Mouse (Mus musculus) cerebellum, adult 9-10 months (tissue): ENCODE results near the gene Pla2g5.

Experiments used
- DNase-seq: peaks from one replicate; pipeline ENCODE4 v3.0.0; 2022

Pla2g5 gene

DNA sequence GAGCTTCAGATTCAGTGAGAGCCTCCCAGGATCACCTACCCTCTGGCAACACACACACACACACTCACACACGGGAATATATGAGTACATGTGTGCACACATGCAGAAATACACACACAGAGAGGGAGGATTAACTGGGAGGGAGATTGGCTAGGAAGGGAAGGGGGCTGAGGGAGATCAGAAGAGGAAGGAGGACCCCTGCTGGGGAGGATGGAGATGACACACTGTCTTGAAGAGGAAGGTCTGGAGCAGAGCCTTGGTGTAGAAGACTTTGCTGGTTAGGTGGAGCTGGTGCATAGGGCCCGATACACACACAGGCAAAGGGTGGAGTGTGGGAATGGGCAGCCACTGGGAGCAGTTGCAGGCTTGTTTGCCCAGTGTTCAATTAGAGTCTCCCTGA lies 70.0 kb downstream of the Pla2g5 start:
- peak; percentile 8 for DNase-seq

DNA sequence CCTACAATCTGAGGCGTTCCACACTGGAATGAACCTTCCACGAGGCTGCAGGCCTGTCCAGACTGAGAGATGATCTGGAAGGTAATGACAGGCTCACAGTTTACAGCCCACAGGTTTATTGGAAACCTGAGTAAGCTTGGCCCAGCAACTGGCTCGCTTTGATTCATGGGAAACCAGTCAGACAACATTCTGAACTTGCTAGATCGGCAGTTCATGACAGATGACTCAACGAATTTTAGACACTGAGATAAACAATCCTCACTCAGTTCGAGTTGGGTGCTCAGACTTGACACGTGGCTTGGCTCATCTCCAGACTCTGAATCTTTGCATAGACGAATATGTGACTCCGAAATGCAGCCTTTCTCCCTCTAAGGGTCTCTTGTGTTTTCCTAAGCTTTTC lies 70.7 kb downstream of the Pla2g5 start:
- DNase-seq: no peak

DNA sequence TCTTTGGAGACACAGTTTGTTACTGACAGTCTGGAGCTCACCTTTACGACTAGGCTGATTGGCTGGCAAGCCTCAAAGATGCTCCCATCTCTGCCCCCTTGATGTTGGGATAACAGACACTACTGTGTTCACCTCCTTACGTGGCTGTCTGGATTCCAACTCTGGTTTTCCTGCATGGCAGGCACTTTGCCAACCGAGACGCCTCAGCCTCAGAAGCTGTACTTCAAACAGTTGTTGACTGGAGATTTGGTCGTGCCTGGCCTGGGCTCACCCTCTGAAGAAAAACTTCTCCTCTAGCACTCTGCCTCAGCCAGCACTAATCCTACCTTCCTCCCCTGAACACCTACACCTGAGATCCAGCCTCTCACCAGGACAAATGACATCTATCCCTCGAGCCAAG lies 71.8 kb downstream of the Pla2g5 start:
- DNase-seq: no peak

DNA sequence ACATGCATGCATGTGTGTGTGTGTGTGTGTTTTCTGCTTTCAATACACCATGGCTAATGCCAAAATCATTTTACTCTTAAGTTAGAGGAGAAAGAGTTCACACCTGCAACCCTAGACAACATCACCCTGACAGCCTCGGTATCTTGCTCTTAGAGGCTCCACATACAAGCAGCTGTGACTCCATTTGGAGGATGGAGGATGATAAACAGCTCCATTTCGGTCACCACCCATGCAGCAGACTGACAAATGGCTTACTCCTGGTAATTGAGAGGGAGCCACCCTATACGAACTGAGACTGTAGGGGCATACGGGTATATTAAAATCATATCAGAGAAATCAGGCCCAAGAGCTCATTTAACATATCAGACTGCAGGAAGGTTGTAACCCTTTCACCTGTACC lies 74.9 kb downstream of the Pla2g5 start:
- no peak for DNase-seq

DNA sequence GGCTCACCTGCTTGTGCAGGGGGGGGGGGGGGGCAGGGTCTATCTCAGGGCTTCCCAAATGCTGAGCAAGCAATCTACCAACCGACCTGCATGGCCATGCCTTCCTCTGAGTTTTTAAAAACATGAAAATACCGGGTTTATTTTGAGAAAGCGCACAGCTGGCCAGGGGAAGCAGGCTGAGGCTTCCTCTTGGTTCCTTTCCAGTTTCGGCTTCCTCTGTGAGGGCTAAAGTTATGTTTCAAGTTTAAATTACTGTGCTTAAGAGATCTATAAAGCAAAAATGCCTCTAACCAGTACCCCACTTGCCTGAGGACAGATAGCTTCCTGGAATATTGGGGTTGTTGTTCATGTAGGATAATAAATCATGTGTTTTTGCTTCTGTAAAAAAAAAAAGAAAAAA lies 77.1 kb downstream of the Pla2g5 start:
- DNase-seq: no peak

DNA sequence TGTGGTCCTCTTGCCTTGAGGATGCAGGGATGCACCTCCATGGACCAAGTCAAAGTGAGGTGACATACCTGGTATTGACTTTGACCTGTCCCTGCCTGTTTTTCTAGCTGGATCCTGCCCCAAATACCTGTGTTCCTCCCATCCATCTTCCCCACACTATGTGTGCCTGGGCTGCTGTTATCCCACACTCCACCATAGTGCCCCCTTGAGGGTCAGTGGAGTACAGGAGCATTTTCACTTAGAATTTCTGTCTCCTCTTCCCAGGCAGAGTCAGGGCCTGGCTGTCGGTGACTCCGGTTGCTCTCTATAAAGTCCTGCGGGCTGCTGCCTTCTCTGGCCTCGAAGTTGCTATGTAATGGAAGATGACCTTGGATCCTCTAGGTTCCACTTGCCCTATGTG lies 77.6 kb downstream of the Pla2g5 start:
- DNase-seq: no peak

DNA sequence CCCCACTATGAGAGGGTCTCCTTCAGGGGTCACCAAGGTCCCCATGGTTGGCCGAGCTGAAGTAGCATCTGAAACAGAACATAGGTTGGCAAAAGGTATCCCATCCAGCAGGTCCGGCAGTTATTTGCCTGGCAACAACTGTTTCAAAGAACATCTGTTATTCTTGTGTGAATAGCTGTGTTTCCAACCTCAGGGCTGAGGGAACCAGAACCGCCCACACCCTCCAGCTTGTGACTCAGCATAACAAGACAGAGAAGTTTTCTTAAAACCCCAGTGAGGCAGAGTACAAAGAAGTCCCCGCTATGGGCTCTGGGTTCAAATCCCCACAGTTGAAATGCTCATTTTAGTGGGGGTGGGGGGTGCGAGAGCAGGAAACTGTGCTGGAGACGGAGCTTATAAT lies 81.2 kb downstream of the Pla2g5 start:
- no peak for DNase-seq

DNA sequence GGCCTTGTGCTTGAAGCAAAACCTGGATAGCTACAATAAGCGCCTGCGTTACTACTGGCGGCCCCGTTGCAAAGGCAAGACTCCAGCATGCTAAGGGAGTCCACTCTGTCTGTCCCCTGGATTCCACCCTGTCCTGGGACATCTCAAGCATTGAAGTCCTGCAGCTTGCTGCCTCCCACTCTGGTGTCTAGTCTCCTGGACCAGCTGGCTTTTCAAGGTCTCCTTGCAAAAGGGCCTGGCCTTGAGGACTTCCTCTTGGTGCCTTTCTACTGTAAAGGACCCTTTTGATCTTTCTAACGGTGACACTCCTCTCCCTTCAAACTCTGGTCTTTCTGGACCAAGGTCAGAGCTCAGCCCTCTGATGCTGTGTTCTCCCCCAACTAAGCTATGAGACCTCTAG lies 83.0 kb downstream of the Pla2g5 start:
- DNase-seq: no peak

DNA sequence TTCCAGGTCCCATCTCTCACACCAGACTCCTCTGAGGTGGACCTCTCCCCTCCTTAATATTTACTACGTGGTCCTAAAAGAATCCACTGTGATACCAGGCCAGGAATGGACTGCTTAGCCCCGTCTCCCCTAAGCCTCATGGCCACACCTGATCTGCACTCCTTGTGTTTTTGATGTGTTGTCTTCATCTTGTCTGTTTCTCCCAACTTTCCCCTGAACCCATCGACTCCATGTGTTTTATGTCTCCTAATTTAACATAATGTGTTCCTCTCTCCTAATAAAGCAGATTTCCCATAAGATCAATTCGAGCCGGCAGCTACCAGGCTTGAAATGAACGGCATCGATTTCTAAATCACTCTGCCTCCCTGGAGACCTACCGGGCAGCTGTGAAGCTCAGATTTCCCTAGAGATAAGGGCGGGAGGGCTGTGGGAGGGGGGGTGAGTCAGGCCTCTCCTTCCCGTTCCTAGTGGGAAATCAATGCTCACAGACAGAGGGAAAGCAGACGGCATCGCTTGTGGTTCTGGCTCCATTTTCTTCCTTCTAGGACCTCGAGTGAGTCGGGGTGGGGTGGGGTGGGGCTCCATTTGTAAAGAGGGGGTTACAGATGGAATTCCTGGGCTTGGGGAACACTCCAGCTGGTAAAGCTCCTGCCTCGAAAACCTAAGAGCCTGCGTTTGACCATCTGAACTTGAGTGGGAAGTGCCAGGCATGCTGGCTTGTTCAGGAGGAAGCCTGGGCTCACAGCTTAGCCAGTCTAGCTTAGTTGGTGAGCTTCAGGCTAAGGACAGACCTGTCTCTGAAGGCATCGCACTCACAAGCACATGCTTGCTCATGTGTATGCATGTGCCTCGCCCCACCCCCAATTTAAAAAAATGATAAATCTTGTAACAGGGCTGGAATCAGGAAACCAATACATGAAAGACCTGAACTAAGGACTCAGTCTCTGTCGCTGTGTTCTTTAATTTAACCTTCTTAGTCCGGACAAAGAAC lies 85.6 kb downstream of the Pla2g5 start:
- DNase-seq: no peak

DNA sequence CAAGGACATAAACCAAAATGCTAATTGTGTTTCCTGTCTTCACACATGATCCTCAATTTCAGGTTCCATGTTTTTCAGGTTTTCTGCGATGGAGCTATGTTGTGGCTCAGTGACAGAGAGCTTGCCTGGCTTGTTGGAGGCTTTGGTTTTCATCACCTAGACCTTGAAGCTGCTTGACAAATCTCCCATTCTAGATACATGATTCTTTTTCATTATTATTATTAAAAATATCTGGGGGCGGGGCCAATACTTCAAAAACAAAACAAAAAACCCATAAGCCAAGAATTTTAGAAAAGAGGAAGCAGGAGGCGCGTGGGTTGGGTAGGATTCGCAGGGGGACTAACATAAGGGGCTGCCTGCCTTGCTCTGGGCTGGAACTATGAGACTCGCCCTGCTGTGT lies 87.8 kb downstream of the Pla2g5 start, which contains the start of gene Pla2g2d:
TSS of gene Pla2g2d (plus strand) at position 301 of the 400 bp plus-strand sequence.
- no peak for DNase-seq

DNA sequence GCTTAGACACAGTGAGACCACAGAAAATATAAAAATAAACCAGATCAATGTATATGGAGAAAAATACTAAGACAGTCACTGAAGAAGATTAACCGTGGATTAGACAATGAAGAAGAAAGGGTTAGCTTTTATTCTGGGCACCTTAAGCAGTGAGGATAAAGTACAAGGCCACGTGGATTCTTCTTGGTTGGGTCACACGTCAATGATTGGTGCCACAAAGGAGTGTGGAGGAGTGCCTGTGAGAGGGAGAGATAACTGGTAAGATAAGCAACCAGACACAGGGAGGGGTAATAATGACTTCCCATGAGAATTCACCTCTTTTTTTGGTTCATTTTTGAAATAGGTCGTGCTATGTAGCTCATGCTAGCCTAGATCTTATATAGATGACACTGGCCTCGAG lies 90.9 kb downstream of the Pla2g5 start:
- no peak for DNase-seq

DNA sequence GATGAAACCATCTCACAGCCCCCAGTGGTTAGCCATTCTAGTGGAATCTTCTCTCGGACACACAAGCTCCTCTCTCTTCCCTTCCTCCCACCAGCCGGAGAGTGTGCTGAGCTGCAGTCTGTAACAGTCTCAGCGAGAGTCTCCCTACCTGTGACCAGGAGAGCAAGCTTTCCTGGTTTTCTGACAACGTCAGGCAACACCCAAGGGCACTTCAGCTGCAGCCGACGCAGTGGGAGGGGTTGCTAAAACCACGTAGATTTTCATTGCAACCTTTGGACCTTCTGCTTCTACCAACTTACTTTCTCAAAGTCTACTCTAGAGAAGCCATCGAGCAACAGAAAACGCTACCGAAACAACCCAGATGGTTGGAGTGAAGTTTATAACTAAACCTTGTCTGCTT lies 91.3 kb downstream of the Pla2g5 start:
- DNase-seq: no peak

DNA sequence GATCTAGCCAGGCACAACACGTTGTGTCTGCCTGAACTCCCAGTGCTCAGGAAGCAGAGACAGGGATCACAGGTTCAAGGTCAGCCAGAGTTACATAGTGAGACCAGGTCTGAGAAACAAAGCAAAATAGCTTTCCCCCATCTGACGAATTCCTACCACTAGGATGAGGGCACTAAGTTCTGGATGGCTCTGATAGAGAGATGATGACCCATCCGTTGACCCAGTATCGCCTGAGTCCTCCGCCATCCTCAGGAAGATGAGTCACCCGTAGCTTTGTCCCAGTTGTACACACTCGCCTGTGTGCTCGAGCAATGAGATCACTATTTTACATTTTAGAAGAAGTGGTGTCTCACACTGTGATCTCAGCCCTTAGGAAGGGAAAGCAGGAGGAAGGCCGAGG lies 101.0 kb downstream of the Pla2g5 start:
- DNase-seq: no peak

DNA sequence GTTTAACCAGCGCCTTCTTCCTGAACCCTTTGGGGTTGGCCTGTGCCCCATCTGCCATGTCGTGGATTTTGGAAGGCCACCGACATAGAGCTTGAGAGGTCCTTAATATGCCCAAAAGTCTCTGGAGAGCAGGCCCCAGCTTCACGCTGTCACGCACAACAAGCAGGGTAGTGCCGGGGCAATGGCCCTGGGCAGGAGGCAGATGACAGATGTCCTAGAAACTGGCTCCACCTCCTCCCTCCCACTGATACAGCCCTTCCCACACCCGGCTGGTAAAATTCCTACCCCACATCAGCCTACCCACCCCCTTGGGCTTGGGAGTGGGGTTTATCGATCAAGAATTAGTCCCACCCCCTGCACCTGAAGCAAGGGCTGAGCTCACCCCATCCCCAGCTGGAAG lies 105.9 kb downstream of the Pla2g5 start, which contains the start of gene Pla2g2f:
TSS of gene Pla2g2f (minus strand) at position 211 of the 400 bp plus-strand sequence.
- no peak for DNase-seq

DNA sequence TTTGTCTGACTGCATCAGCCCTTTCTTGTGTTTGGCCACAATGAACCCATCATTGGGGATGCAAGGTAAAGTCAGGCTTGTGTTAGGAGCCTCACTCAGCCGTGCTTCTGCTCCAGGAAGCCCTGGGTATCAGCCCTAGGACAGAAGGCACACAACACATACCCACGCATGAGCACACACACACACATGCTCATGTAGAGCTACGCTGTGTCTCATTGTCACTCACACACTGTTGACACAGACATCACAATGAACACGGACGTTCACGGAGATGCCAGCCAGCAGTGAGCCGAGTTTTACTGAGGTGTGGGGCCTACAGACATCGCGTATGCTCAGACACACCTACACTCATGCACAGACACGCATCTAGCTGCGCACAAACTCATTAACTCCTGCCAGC lies 107.3 kb downstream of the Pla2g5 start:
- DNase-seq: no peak

DNA sequence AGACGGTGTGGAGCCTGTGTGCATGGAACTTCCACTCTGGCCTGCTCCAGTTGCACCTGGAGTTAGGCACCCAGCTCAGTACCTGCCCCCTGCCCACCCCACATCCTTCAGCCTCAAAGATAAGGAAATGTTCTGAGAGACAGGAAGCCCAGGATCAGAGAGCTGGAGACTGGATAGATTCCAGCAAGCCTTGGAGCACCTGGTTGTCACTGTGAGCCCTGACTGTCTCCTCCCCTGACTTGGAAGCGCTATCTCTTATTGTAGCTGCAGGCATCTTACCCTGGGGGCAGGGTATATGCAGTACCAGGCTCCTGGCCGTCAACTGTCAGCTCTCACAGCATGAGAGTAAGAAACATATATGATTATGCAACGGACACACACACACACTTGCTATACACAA lies 107.8 kb downstream of the Pla2g5 start:
- no peak for DNase-seq

DNA sequence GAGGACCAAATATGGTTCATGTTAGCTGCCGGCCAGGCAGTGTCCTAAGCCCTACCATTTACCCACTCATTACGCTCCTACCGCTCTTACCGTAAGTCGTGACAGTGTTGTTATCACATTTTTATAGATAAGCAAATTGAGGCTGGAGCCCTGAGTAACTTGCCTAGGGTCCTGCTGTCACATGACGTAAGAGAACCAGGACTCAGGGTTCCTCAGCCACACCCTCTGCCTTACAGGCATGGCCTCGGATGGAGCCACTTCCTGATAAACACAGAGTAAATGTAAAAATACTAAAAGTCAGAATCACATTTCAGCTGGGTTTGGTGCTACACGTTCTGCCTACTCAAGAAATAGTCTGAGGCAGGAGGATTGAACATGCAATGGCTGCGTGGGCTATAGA lies 108.8 kb downstream of the Pla2g5 start:
- no peak for DNase-seq

DNA sequence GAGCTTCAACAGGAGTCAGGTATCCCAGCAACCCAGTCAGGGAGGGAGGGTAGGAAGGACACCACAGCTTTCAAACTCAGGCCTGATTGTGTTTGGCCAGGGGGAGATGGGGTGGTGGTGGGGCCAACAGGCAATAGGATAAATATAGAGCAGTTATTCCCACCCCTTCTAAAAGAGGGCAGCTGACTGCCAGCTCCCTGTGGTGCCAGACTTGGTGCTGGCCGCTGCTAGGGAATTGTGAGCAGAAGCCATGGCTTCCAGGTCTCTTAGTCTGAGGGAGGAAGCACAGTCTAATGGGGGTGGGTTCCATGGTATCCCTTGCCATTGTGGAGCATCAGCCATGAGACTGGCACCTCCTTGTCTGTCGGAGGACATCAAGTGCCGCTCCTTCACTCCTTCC lies 109.7 kb downstream of the Pla2g5 start:
- no peak for DNase-seq

DNA sequence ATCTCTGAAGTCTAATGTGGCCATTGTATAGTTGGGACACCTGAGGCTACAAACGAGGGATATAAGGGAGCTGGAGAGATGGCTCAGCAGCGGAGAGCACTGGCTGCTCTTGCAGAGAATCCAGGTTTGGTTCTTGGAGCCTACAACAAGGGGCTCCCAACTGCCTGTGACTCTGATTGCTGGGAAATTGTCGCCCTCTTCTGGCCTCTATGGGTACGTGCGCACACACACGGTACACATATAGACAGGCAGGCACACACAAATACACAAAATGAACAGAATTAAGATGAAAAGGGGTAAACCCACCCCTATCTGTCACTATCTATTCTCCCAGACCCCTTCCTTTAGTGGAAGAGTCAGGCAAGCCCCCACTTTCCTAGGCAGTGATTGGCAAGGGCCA lies 110.7 kb downstream of the Pla2g5 start:
- DNase-seq: no peak
